Mouse (Mus musculus): Measurements from ENCODE around the gene Adcy2.

The Adcy2 gene

GRCm38 (mm10) chr13:68820858-68821579, 178.3 kb downstream of the Adcy2 start:
- no peak for DNase-seq

GRCm38 (mm10) chr13:68815704-68816477, 183.4 kb downstream of the Adcy2 start:
- no peak for DNase-seq

- no peak for DNase-seq
Measured at GRCm38 (mm10) chr13:68811185-68811584, 188.2 kb downstream of the Adcy2 start.

- DNase-seq, result peak; percentile 1
Measured at GRCm38 (mm10) chr13:68799777-68800176, 199.6 kb downstream of the Adcy2 start.

- DNase-seq, result no peak
Measured at GRCm38 (mm10) chr13:68793286-68793685, 206.1 kb downstream of the Adcy2 start.

GRCm38 (mm10) chr13:68787286-68788061, 211.9 kb downstream of the Adcy2 start:
- no peak for DNase-seq

GRCm38 (mm10) chr13:68783096-68783495, 216.2 kb downstream of the Adcy2 start:
- no peak for DNase-seq

GRCm38 (mm10) chr13:68778011-68778672, 221.2 kb downstream of the Adcy2 start:
- no peak for DNase-seq

GRCm38 (mm10) chr13:68773599-68774211, 225.6 kb downstream of the Adcy2 start:
- no peak for DNase-seq

GRCm38 (mm10) chr13:68768588-68768987, 230.8 kb downstream of the Adcy2 start:
- no peak for DNase-seq

GRCm38 (mm10) chr13:68765896-68766578, 233.3 kb downstream of the Adcy2 start:
- DNase-seq, result no peak

GRCm38 (mm10) chr13:68764614-68765013, 234.7 kb downstream of the Adcy2 start:
- DNase-seq, result no peak

- DNase-seq, result no peak
Measured at GRCm38 (mm10) chr13:68749801-68750200, 249.5 kb downstream of the Adcy2 start.

- DNase-seq, result no peak
Measured at GRCm38 (mm10) chr13:68749370-68749769, 250.0 kb downstream of the Adcy2 start.

GRCm38 (mm10) chr13:68745426-68745825, 253.9 kb downstream of the Adcy2 start:
- no peak for DNase-seq

- no peak for DNase-seq
Measured at GRCm38 (mm10) chr13:68712661-68713060, 286.7 kb downstream of the Adcy2 start.

- no peak for DNase-seq
Measured at GRCm38 (mm10) chr13:68707296-68707747, 292.0 kb downstream of the Adcy2 start.

GRCm38 (mm10) chr13:68684919-68685318, 314.4 kb downstream of the Adcy2 start:
- DNase-seq, result no peak

GRCm38 (mm10) chr13:68680429-68680828, 318.9 kb downstream of the Adcy2 start:
- no peak for DNase-seq

GRCm38 (mm10) chr13:68642786-68643185, 356.6 kb downstream of the Adcy2 start:
- DNase-seq, result no peak

- DNase-seq, result no peak
Measured at GRCm38 (mm10) chr13:68627041-68627440, 372.3 kb downstream of the Adcy2 start.

- DNase-seq, result no peak
Measured at GRCm38 (mm10) chr13:68622792-68623191, 376.5 kb downstream of the Adcy2 start.
